Mouse (Mus musculus): ENCODE data around the gene Dgkg.
A peak's percentile ranks its signal among the peaks of the same experiment; 100 is the strongest.

The Dgkg gene

DNA sequence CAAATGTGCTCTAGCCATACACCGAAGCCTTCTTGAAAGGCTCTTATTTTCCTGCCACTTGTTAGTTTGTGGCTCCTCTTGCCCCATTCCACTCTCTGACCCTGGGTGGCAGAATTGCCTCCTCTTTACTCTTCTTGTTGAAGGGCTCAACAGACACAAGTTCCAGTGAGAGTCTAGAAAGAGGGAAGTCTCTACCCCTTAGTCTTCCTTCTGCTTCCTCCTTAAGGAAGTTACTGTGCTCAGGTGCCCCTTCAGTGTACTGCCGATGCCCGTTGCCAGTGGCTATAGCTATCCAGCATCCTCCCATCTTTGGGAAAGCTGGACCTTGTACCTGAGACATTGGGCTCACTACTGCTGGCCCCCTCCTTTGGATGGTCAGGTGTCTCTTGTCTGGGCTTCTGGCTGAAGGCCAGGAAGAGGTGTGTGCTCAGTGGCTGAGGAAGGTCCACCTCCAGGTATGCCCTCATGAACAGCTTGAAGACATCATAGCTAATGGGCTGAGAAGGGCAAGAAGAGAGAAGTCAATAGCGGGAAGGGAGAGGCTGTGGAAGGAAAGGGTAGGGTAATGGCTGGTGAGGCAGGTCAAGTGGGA lies 56.8 kb downstream of the Dgkg start:
- no peak for DNase-seq (ENCODE audit: low read depth in 2 of 2, low spot score in 2 of 2)

DNA sequence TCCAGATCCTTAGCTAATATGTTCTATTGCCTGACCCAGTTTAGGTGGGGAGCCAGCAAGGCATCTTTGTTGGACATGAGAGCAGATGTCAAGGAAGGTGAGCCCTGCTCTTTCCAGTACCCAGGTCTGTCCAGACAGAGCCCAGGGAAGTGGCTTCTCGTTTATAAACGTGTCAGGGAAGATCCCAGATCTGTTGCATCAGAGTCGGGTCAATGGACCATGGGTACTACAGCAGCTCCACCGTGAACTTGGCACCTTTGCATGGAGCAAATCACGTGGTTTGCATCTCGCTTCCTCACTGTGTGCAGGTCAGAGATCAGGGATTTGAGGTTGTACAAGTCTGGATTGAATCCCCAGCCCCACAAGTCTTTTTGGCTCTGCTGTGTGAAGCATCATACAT lies 58.3 kb downstream of the Dgkg start:
- no peak for DNase-seq (ENCODE audit: low read depth in 2 of 2, low spot score in 2 of 2)

DNA sequence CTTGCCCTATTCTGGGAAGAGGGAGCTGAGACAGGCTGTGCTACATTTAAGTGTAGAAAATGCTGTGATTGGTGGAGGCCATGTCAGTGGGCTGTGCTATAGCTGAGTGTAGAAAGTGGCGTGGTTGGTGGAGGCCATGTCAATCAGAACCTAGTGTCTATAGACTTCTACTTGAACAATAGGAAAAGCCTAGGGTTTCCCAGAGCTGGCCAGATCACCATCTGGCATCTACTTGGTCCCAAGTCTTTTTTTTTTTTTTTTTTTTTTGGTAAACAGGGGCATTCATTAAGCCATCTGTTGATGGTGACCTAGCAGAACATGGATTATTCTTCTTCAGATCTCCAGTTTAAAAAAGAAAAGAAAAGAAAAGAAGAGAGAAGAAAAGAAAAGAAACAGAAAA lies 60.6 kb downstream of the Dgkg start:
- no peak for DNase-seq (ENCODE audit: low read depth in 2 of 2, low spot score in 2 of 2)

DNA sequence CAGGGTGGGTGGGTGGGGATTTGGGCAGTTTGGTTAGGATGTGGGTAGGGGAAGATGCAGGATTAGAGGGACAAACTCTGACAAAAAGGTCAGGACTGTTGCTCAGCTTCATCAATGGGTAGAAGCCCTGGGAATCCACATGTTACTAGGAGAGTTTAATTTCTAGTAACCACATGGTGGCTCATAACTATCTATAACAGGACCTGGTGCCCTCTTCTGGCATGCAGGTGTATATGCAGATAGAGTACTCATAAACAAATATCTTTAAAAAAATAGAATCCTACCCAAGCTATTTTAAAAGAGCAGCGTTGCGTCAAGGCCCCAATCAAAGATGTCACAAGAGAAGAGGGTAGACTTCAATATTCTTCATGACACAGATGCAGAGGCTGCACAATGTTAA lies 63.1 kb downstream of the Dgkg start:
- no peak for DNase-seq (ENCODE audit: low read depth in 2 of 2, low spot score in 2 of 2)

DNA sequence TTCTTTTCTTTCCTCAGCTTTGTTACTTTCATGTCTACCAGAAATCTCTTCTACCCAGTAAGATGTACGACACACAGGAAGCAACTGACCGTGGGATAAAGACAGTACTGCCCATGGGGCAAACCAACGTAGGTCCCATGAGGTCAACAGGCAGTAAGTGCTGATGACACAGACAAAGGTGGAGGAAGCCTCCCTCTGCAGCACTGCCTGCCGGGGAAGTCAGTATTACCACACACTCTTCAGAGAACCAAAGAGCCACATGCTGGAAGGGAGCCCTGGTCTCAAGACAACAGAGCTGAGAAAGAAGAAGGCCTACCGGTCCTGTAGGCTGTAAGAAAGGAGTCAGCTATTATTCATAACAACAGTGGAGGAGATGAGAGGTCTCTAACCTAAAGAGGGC lies 67.4 kb downstream of the Dgkg start:
- DNase-seq (ENCODE audit: low read depth in 2 of 2, low spot score in 2 of 2), result no peak

DNA sequence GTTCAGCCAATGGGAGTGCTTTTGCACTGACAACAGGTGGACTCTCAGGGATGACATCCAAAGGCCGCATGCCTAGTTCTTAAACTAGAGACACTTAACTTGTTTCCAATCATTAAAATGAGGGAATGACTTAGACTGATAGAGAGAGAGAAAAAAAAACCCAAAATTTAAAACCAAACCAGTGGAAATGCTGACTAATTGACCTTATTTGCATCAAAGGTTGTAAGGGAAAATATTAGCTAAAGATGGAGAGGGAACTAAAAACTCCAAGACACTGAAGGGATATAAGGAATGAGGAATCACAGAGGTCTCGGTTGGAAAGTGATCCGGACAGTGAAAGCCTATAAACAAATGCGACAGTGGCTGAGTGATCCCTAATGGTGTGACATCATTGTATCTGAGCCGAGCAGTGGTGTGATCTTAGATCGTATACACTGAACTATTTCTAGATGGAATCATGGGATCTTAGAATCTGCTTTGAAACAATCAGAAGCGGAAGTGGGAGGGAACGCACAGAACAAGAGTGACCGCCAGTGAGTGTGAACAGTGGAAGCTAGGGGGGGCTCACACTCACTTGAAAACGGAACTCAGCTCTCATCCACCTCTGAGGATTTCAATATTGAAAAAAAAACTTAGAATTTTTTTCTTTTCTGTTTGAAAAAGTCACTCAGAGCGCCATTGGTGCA lies 70.7 kb downstream of the Dgkg start:
- DNase-seq (ENCODE audit: low read depth in 2 of 2, low spot score in 2 of 2), result no peak

DNA sequence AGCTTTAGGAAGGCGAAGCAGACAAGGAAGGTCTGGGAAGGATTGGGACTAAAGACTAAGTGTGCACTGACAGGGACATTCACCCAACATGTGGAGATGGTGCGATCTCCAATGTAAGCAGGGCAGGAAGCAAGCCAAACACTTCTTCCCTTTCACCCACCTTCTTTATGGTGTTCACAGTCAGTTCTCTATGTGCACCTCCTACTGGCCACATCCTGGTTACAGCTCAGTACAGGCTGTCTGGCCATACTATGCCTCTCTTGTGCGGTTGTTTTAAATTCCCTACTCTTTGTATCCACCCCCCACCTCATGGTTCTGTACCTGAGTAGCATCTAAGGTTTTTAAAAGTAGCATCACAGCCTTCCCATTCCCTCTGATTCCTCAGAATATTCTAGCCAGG lies 71.5 kb downstream of the Dgkg start:
- DNase-seq (ENCODE audit: low read depth in 2 of 2, low spot score in 2 of 2), result no peak

DNA sequence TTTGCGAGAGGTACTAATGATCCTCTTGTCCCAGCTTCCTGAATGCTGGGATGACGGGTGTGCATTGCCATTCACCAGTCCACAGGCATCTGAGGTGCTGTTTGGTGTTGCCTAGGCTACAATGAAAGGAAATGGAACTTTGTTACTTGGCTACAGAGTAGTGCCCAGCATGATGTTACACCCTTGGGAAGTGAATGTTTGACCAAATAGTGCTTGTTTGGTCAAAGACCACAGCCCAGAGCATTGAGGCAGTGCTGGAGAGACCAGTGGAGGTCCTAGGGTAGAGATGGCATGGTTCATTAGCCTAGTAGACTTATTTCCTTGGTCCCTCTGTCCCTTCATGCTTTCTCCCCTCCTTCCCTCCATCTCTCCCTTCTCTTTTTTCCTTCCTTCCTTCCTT lies 73.6 kb downstream of the Dgkg start:
- no peak for DNase-seq (ENCODE audit: low read depth in 2 of 2, low spot score in 2 of 2)

DNA sequence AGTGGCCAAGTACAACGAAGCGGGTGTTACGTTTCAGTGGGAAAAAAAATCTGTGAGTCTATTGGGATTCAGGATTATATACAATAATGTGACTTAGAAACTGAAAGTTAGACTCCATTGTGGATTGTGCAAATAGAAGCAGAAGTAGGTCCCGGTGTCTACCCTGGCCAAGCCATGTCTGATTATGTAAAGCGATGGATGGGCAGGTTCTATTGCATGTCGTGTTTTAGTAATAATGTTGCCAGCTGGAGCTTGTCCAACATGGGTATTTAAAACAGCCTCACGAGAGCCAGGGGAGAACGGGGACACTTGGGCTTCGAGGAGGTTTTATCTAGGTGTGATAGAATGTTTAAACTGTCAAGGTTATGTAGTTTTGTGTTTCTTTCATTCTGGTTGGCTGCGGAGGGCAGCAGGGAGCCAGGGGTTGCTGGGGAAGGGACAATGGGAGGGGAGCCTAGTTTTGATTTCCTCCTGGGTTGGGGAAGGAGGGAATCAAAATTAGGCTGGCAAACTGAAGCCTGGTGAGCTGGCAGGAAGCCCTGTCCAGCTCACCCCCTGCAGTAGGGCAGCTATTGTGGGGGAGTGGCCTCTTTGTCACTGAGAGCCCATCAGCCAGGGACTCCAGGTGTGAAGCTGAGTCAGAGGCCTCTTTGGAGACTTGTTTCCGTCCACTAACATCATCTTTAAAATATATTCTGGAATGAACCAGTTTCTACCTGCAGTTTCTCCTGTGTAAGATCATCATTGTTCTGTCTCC lies 74.7 kb downstream of the Dgkg start:
- DNase-seq (ENCODE audit: low read depth in 2 of 2, low spot score in 2 of 2), result no peak

DNA sequence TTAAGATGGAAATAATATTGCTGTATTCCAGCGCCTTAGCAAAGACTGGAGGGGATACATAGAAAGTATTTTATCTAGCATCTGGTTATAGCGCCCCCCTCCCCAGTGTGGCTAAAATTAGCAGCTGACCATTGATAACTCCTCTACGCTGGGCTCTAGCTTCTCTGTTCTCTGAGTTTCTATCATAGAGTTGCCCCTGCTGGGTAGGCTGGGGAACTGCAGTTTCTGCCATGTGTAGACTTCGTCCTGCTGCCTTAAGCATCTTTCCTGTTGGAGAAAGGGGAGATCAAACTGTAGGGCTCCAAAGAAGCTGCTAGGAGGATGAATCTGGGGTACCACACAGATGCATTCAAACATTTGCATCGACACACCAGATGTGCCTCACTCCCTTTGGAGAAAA lies 76.9 kb downstream of the Dgkg start:
- DNase-seq (ENCODE audit: low read depth in 2 of 2, low spot score in 2 of 2), result no peak

DNA sequence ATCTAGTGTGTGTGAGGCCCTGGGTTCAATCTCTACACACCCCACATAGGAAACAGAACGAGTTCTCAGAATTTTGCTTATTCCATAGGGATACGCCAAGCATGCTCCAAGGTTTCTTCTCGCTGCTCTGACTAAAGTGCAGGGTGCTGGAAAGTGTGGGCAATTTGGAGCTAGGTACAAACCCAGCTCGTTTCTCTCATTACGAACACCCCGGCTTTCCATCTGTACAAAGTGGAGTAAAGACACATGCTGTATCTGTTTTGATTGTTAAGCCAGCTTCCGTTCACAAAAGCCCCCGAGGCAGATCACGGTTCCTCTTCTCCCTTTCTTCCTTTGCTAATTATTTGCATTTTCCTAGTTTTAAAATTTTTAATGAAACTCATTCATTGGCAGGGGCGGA lies 78.1 kb downstream of the Dgkg start:
- no peak for DNase-seq (ENCODE audit: low read depth in 2 of 2, low spot score in 2 of 2)

DNA sequence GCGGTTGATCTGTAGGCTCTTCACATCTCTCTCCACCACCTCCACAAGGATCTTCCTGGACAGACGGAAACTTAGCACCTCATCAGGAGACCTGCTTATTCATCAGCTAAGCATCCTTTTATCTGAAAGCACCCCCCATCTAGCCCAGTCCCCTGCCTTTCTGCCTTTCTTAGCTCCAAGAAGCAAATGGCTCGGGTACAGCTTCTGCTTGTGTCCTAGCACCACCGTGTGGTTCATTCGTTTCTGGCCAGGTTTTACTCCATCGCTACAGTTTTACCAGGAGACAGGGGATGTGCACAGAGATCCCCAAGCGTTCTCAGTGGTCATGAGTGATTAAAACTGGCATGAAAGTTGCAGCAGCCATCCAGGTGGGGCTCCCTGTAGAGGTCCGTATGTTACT lies 79.4 kb downstream of the Dgkg start:
- no peak for DNase-seq (ENCODE audit: low read depth in 2 of 2, low spot score in 2 of 2)

DNA sequence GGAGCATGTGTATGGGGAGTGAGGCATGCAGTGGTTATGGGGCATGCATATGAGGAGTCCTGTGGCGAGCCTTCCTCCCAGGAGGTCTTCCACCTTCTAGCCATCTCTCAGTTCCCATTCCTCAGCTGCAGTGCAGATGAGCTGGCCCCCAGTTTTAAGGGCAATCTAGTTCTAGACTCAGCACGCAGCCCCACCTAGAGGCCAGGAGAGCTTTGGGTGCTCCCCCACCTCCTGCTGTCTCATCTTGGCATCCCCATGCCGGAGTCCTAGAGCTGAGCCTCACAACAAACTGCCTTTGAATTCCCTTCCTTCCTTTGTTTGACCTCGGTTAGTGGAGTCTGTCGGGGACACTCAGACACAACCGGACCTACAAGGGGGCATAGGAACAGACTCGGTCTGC lies 82.9 kb downstream of the Dgkg start:
- DNase-seq (ENCODE audit: low read depth in 2 of 2, low spot score in 2 of 2), result no peak

DNA sequence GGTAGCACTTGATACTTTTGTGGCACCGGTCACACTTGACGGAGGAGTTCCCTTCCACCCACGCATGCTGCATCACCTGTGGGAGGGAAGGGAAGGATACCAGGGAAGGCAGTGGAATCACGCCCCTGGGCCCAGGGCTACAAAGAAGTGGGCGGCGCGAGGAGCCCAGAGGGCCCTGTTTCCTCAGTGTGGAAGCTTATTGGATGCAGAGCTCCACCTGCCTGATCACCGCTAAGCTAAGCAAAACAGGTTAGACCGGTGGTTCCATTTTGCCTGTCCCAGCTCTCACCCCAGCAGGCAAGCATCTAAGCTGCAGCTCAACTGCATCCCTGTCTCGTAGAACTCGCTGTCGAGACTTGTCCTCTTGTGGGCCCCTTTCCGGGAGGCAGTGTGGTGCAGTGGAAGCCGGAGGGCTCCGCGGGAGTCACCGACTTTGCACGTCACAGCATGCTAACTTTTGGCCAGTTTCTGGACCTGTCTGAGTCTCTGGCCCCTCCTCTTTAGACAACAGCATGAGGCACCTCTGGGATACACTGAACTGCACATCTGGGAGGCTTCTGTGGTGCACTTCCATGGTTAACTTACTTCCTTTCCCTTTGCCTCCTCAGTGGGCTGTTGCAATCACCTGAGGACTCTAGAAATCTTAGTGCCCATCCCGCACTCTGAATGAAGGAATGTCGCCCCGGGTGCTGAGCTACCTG lies 84.2 kb downstream of the Dgkg start:
- DNase-seq (ENCODE audit: low read depth in 2 of 2, low spot score in 2 of 2), result no peak

DNA sequence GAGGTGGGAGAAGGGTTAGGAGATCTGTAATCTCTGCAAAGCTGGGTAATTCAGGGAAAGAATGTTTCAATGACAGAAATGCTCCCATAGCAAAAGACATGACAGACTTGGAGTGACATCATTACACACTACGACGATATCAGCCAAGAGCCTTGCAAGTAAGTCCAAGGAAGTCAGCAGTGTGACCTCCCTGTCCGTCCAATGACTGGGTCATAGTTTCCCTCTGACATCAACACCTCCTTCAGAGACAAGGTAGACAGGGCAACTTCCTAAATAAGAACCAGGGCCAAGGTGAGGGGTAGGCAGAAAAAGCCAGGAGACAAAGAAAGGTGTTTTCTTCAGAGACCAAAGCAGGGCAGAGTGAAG lies 92.1 kb downstream of the Dgkg start:
- no peak for DNase-seq (ENCODE audit: low read depth in 2 of 2, low spot score in 2 of 2)

DNA sequence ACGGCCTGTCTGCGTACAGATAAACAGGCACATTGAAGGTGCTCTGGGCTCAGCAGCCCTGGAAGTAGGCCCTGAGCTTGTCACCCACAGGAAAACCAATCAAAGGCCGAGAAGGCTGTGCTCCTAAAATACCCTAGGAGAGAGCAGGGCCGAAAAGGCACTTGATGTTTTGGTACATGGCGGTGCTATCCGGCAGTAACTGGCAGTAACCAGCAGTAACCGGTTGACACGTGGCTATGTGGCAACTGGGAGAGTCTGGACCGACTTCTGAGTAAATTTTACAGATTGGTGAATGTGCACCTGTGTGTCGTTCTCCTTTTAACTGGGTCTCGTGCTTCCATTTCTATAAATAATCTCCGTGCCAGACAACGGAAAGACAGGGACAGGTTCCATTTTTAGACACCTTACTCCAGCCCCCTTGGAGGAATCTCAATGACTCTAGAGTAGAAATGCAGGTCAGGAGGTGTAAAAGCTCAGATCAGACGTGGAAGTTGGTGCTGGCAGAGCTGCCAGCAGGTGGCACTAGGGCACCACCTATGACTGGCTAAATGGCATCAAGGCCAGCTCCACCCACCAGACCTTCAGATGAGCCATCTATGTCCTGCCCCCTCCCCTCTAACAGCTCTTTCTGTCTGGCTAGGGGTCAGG lies 92.6 kb downstream of the Dgkg start:
- peak; percentile 7 to 24 for DNase-seq (ENCODE audit: low read depth in 2 of 2, low spot score in 2 of 2)

DNA sequence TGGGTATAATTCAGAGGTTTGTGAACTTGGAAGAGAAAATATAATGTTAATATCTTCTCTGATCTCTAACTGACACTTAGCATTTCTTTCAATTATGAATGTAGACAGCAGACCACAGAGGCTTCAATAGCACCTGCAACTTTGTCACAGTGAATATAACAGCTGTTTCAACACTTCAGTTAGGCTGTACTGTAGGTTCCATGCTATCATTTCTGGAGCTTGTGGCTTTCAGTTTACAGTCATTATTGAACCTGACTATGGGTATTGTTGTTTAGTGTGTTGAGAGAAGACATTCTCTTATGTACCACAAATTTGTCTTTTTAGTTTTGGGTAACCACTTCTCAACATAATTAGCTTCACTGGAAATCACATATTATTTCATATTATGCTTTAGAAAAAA lies 93.4 kb downstream of the Dgkg start:
- no peak for DNase-seq (ENCODE audit: low read depth in 2 of 2, low spot score in 2 of 2)

DNA sequence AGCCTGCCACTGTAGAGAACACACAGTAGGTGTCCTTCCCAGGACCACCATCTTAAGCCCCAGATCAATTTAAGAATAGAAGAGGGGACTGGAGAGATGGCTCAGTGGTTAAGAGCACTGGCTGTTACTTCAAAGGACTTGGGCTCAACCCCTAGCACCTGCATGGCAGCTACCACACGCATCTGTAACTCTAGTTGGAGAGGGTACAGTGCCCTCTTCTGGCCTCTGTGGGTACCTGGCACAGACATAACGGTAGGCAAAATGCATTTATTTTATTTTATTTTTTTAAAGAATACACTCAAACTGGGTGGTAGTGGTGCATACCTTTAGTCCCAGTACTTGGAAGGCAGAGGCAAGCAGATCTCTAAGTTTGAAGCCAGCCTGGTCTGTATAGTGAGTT lies 102.0 kb downstream of the Dgkg start:
- DNase-seq (ENCODE audit: low read depth in 2 of 2, low spot score in 2 of 2), result peak in 1 of 2 experiments; percentile 29

DNA sequence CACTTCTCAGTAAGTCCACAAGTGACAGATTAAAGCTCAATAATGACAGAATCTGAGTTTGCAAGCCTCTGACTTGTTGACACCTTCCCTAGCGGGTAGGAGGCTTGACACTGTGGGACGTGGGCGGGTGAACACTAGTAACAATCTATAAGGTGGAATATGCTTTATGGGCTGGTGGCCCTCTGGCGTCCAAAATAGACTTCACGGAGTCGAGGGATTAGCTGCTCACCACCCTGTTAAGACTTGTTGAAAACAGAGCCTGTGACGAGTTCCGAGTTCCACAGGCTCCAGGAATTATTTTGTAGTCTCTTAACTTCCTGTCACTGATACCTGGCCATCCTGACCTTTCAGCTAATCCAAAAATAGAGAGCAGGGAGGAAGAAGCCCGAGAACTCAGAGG lies 104.7 kb downstream of the Dgkg start:
- no peak for DNase-seq (ENCODE audit: low read depth in 2 of 2, low spot score in 2 of 2)

DNA sequence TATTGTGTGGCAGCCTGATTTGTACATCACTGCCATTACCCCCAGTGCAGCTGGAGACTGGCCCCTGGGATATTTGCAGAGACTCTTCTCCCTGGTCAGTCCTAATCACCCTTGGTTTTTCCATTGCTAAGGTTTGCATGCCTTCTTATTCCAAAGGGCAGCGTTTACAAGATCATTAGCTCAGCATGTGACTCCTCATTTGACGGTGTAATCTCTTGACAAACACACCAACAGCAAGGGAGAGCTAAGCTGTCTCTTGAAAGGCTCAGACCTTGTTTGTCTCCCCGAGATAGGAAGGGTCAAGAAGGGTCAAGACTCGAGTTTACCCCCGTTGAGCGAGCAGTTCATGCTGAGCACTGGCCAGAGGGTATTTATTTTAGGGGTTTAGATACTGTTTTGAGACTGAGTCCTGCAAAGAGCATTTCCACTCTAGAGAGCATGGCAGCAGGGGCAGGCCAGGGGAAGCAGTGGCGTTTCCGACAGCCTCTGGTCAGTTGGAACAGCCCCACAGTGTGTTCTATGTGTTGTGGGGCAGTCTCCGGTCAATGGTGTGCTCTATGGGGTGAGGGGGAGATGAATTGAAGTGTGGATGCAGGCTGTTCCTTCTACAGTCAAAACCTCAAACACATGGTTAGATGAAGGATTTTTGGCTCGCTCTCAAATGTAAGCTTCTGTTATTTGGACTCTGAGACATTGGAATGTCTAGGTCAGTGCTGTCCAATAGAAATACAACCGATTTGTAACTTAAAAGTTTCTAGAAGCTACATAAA lies 105.6 kb downstream of the Dgkg start:
- DNase-seq (ENCODE audit: low read depth in 2 of 2, low spot score in 2 of 2), result no peak

DNA sequence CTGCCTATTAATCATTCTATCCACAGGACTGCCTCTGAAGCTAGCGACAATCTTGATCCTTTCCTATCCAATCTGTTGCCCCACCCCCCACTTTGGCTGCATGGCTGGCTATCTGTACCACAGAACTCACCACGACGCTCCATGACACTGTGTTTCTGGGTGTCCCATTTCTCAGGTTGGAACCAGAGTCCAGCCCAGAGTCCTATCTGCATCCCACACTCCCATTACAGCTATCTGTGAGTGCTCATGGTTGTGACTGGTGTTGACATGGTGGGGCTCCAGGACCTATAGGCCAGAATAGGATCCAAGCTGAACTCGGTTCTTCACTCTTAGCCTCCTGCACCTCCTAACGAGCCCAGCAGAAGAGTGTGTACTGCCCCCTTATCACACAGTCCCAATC lies 107.7 kb downstream of the Dgkg start:
- DNase-seq (ENCODE audit: low read depth in 2 of 2, low spot score in 2 of 2), result no peak

Data from CD8-positive naive resting alpha-beta T cell, adult 2 months (primary cell).